Mouse (Mus musculus) hindbrain, embryonic 13.5 days (tissue): Measurements from ENCODE around the gene Nup50. TPM values are rescaled to one million over a fixed set of nuclear protein-coding genes. Genes with fewer than 3 reads are reported as not detected.

Experiments
- ATAC-seq: fragments of 200-750 bp; cut with Nextera tagmentation; 2 replicates; pipeline ENCODE4 v1.8.0; 2017; ENCODE audit warnings: moderate TSS enrichment; ENCODE audit not compliant: low FRiP score
- H3K27ac ChIP-seq: fragments of 300-500 bp; sonication (generic); 2 replicates; pipeline ENCODE4 v1.5.1; 2015; ENCODE audit warnings: inconsistent platforms, mild to moderate bottlenecking, moderate library complexity
- H3K27me3 ChIP-seq: fragments of 300-500 bp; sonication (generic); 2 replicates; pipeline ENCODE4 v1.6.1; 2015; ENCODE audit warnings: mild to moderate bottlenecking, inconsistent platforms
- H3K36me3 ChIP-seq: fragments of 300-500 bp; sonication (generic); 2 replicates; pipeline ENCODE4 v1.6.1; 2015; ENCODE audit warnings: mild to moderate bottlenecking, inconsistent platforms
- H3K4me1 ChIP-seq: fragments of 300-500 bp; sonication (generic); replicated peaks from 2 replicates; pipeline ENCODE4 v1.6.1; 2015; ENCODE audit warnings: inconsistent platforms
- H3K4me2 ChIP-seq: fragments of 300-500 bp; sonication (generic); 2 replicates; pipeline ENCODE4 v1.6.1; 2015; ENCODE audit warnings: inconsistent platforms, mild to moderate bottlenecking, moderate library complexity
- H3K4me3 ChIP-seq: fragments of 300-500 bp; sonication (generic); 2 replicates; pipeline ENCODE4 v1.5.1; 2015; ENCODE audit warnings: mild to moderate bottlenecking, inconsistent platforms
- H3K9ac ChIP-seq: fragments of 300-500 bp; sonication (generic); 2 replicates; pipeline ENCODE4 v1.6.1; 2015; ENCODE audit warnings: mild to moderate bottlenecking, inconsistent platforms
- H3K9me3 ChIP-seq: fragments of 300-500 bp; sonication (generic); 2 replicates; pipeline ENCODE4 v1.6.1; 2016; ENCODE audit warnings: inconsistent platforms
- WGBS: fragments of 180-500 bp; shearing (Covaris S2); methylation state at CpG from one replicate; pipeline ENCODE4 v1.1.7; 2015; 5-methylcytosine and 5-hydroxymethylcytosine counted together
- microRNA-seq: library from miRNA; unstranded; fragments of <30 nt; microRNA quantifications from one replicate; pipeline ENCODE4, GENCODE M21; 2016
- polyA plus RNA-seq: library from polyadenylated mRNA; unstranded; fragments of >200 nt; fragmentation: Nextera tagmentation; extraction: Ambion mirVana; gene quantifications from 2 replicates; pipeline ENCODE4 v1.2.1, GENCODE M21; 2015

The Nup50 gene
- polyA plus RNA-seq, 1 experiment from 2014 or later, result 31.9 TPM

- H3K4me2 ChIP-seq, result no peak overlapping the region
- peaks cover 61% of the 10 kb centered on the region for H3K4me1 ChIP-seq
- 82% methylated on average over 7 of the region's 7 CpGs for WGBS
- no peaks in the 10 kb centered on the region for H3K9me3 ChIP-seq
- no peak overlapping the region for H3K4me3 ChIP-seq
- no peak for ATAC-seq
- H3K27me3 ChIP-seq, result 0 out of 2 replicates have a peak, but pooled peaks cover 1% of the 10 kb centered on the region
- H3K27ac ChIP-seq, result no peak overlapping the region
- H3K9ac ChIP-seq, result no peak overlapping the region
- no peaks in the 10 kb centered on the region for H3K36me3 ChIP-seq
These were observed 60.5 kb downstream of the Nup50 start for GRCm38 (mm10) chr15:84983721-84984120.

DNA sequence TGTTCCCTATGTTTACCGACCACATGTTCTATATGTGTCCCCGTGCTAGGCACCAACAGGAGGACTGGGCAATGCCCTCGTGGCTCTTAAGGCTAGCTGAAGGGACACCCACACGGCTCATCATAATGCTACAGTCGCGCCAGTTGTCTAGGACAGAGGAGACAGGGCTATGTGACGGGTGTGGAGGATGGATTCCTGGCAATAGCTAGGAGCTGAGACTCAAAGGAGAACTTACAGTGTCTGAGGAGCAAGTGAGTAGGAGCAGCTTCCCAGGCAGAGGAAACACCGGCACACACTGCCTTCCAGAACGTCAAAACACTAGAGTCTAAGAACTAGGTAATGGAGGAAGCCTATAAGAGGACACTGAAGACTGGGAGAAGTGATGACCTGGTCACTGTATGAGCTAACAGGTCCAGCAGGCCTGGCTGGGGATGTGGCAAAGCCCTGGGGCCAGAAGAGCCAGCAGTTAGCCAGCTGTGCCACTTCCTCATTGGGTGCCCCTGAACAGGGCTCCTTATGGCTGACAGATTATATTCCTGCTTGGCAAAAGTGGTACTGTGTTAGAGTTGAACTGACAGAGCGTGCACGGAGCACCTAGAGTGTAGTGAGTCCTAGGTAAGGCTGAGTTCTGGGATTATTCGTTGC, 62.4 kb downstream of the Nup50 start:
- 0 out of 2 replicates have a peak, but pooled peaks cover 6% of the 10 kb centered on the region for H3K27me3 ChIP-seq
- WGBS, result 84% methylated on average over 12 of the region's 12 CpGs
- no peak overlapping the region for H3K27ac ChIP-seq
- peak overlapping the region; percentile 93 for H3K9ac ChIP-seq
- no peak for ATAC-seq
- no peaks in the 10 kb centered on the region for H3K9me3 ChIP-seq
- peak overlapping the region; percentile 82 for H3K4me2 ChIP-seq
- H3K36me3 ChIP-seq, result no peaks in the 10 kb centered on the region
- H3K4me1 ChIP-seq, result peaks cover 60% of the 10 kb centered on the region
- H3K4me3 ChIP-seq, result peak overlapping the region; percentile 86

DNA sequence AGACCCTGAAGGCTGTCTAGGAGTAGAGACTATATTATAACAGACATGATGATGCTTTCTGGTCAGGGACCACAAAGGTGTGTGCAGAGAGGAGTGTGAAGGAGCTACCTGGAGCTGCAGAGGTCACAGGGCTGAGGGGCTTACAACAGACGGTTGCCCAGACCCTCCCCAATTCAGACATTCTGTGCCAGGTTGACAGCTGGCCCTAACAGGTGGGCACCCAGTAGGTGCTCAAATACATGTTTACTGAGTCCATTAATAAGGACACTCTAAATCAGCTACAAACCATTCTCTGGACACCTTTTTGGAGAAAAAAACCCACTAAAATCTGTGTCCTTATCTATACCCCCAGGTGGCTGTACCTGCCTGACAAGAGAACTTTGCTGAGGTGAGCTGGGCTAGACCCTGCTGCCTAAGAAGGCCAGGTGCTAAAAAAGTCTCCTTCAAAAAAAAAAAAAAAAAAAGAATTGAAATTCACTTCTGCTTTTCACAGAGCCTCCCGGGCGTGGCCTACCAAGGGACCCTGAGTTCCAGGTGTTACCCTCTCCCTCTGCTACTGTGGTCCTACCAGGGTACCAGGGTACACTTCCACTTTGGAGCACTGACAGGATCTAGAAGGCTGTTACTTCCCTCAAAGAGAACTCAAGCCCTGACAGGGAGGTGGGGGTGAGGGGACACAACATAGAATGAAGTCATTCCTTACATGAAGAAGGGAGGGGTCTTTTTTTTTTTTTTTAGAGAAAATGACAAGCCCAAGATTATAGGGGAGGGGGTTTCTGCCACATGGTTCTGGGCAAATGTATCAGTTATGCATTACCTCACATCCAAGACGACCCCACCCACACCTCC, 63.2 kb downstream of the Nup50 start:
- no peak overlapping the region for H3K27ac ChIP-seq
- peak overlapping the region; percentile 93 for H3K9ac ChIP-seq
- 0 out of 2 replicates have a peak, but pooled peaks cover 6% of the 10 kb centered on the region for H3K27me3 ChIP-seq
- no peaks in the 10 kb centered on the region for H3K36me3 ChIP-seq
- ATAC-seq, result no peak
- H3K4me1 ChIP-seq, result peaks cover 60% of the 10 kb centered on the region
- H3K9me3 ChIP-seq, result no peaks in the 10 kb centered on the region
- 66% methylated on average over 4 of the region's 4 CpGs for WGBS
- H3K4me2 ChIP-seq, result peak overlapping the region; percentile 82
- peak overlapping the region; percentile 86 for H3K4me3 ChIP-seq

DNA sequence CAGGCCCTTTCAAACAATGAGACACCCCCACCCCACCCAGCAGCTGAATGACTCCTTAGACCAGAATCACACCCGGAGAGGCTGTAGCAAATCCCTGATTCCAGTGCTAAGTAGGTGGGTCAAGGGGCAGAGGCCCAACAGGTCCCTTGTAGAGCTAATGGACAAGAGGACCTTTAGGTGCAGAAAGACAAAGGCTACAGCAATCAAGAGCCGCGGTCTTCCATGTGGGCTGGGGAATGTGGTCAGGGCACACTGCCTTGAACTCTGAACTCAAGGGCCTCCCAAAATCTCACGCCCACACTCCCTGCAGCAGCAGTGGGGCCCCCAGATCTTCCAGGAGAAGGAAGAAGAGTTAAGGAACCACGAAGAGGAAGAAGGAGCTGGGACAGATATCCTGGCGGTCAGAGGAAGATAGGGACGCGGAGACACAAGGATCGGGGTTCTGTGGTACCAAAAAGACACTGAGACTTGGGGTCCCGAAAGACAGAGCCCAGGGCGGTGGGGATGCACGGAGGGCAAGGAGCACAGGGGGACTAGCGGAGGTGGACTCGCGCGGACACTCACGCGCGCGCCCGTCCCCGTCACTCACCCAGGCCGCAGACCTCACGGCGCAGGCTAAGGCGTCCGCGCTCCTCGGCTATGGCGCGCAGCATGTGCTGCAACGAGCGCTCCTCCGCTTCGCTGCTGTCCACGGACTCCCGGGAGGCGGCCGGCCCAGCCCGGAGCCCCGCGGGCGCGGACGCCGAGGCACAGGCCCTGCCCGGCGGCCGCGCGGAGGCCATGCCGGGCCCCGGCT, 64.0 kb downstream of the Nup50 start:
- Histone ChIP-seq H3K27me3 (0 out of 2 replicates have a peak, but pooled peaks cover 6% of the 10 kb centered on the region), H3K4me2 (peak overlapping the region; percentile 82), H3K4me3 (peak overlapping the region; percentile 86), H3K9ac (peak overlapping the region; percentile 93), H3K9me3 (no peaks in the 10 kb centered on the region), H3K36me3 (no peaks in the 10 kb centered on the region), H3K27ac (peak overlapping the region; percentile 82), H3K4me1 (peaks cover 53% of the 10 kb centered on the region)
- WGBS, result 1% methylated on average over 53 of the region's 53 CpGs
- peak; percentile 76 for ATAC-seq

- 2% methylated on average over 33 of the region's 59 CpGs for WGBS
- peak; percentile 89 for ATAC-seq
These were observed 64.9 kb downstream of the Nup50 start, which contains the start of gene 5031439G07Rik for GRCm38 (mm10) chr15:84987874-84988825. Gene 5031439G07Rik (minus strand): TSS chr15:84988551.

DNA sequence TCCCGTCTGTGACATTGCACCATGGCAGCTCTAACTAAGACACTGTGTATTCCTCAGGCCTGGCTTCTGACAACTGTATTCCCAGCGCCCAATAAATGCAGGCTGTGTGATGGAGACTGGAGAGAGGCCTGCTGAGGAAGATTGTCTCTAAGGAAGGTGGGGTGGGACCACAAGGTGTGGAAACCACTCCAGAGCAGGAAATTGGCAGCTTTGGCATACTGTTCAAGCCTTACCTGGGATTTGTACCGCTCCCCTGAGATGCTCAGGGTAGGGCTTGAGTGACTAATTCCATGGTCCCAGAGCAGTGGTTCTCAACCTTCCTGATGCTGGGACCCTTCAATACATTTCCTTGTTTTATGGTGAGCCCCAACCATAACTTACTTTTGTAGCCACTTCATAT, 65.9 kb downstream of the Nup50 start:
- no peak overlapping the region for H3K27ac ChIP-seq
- no peak for ATAC-seq
- 75% methylated on average over 3 of the region's 3 CpGs for WGBS
- peaks cover 38% of the 10 kb centered on the region for H3K4me1 ChIP-seq
- H3K9ac ChIP-seq, result no peak overlapping the region
- no peak overlapping the region for H3K4me3 ChIP-seq
- H3K36me3 ChIP-seq, result no peaks in the 10 kb centered on the region
- no peak overlapping the region for H3K4me2 ChIP-seq
- H3K9me3 ChIP-seq, result no peaks in the 10 kb centered on the region
- 0 out of 2 replicates have a peak, but pooled peaks cover 6% of the 10 kb centered on the region for H3K27me3 ChIP-seq

More at GRCm38 (mm10) chr15:84987874-84988825, 64.9 kb downstream of the Nup50 start, which contains the start of gene 5031439G07Rik:
- Histone ChIP-seq H3K4me3 (peak within 1 kb of the TSS; percentile 86), H3K9me3 (no peaks in the 10 kb centered on the region), H3K36me3 (no peaks in the 10 kb centered on the region), H3K4me2 (peak within 1 kb of the TSS; percentile 82), H3K9ac (peak within 1 kb of the TSS; percentile 93), H3K4me1 (peaks cover 48% of the 10 kb centered on the region), H3K27me3 (0 out of 2 replicates have a peak, but pooled peaks cover 6% of the 10 kb centered on the region), H3K27ac (peak within 1 kb of the TSS; percentile 82)

- Histone ChIP-seq H3K36me3 (no peaks in the 10 kb centered on the region), H3K4me2 (no peak overlapping the region), H3K4me3 (no peak overlapping the region), H3K9me3 (no peaks in the 10 kb centered on the region), H3K9ac (no peak overlapping the region), H3K4me1 (peaks cover 33% of the 10 kb centered on the region), H3K27me3 (0 out of 2 replicates have a peak, but pooled peaks cover 6% of the 10 kb centered on the region), H3K27ac (no peak overlapping the region)
- WGBS, result 59% methylated on average over 7 of the region's 7 CpGs
- ATAC-seq, result no peak
These were observed 66.6 kb downstream of the Nup50 start for GRCm38 (mm10) chr15:84989771-84990170.

Small RNA genes within 50 kb of the gene (microRNA-seq; reads per million reads assigned to microRNA genes)
- gene Mir1249, result 17.7 reads per million, percentile 29 among the genes with 10 or more reads in this experiment

Other genes with a start within 250 kb of the Nup50 start
- gene Arhgap8, start 203.4 kb upstream of the Nup50 start, polyA plus RNA-seq, result 1.0 TPM in 2 replicates
- gene Phf21b, start 67.4 kb upstream of the Nup50 start, polyA plus RNA-seq, result 10.9 and 11.3 TPM in 2 replicates
- 0.82 and 0.98 TPM in 2 replicates for gene Gm29666, start 3.4 kb upstream of the Nup50 start, polyA plus RNA-seq
- gene 5031439G07Rik, start 65.1 kb downstream of the Nup50 start, polyA plus RNA-seq, result 17.7 and 18.4 TPM in 2 replicates
- 0.26 and 0.66 TPM in 2 replicates for gene Upk3a, start 93.7 kb downstream of the Nup50 start, polyA plus RNA-seq
- gene Fam118a, start 105.5 kb downstream of the Nup50 start, polyA plus RNA-seq, result 26.7 and 30.4 TPM in 2 replicates
- gene Smc1b, start 208.6 kb downstream of the Nup50 start, polyA plus RNA-seq, result 0.04 and 0.16 TPM in 2 replicates
- gene Ribc2, start 208.7 kb downstream of the Nup50 start, polyA plus RNA-seq, result 0.84 and 1.2 TPM in 2 replicates